Mouse (Mus musculus): Measurements from ENCODE around the gene Nfe2l3.

Gene Nfe2l3

DNA sequence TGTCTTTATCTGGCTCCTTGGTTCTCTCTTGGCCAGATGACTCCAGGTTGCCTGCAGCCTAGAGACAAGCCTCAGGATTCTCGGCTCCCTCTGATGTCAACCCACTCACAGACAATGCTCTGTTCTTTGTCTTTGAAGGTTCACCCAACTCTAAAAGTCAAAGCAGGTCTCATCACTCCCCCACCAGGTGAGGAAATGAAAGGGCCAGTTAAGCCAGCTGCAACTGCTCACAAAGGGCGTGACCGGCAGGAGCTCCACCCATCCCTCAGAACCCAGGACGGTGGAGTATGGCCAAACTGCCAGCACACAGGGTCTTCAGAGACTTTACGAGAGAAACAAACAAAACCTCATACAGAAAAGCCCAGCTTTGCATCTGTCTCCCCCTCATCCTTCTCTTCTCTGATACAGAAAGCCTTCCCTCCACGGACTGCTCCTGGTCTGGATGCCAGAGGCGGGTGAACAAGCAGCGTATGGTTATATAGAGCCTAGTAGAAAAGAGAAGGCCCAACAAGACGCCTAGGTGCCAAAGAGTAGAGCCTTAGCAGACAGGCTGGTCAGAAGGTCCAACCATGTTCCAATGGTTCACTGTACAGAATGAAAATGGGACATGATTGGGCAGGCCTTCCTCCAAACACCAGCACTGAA is 9.8 kb downstream of the Nfe2l3 start:
- no peak for DNase-seq (ENCODE audit: low read depth in 1 of 2, low spot score in 2 of 2)

DNA sequence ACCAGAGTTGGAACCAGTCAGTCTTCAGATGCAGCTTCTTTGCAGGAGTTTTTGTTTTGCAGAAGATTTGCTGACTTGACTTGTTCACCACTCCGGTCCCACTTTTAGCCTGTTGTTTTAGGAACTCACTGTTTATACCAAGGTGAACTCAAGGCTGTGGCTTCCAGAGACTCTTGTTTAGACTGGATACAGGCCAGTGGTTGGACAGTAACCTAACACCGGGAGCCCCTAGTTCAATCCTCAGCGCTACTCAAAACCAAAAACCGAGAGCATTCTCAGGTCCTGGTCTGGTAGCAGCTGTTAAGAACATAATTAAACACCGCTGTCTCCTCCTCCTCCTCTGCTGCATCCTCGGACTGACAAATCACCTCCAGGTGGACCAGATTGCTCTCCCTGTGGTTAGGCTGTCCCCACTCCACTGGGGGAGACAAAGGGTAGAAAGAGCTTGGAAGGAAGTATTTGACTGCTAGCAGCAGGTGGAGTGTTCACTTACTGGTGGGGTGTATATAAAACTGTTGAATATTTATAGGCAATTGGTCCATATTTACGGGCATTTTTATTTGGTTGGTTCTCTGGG is 20.5 kb downstream of the Nfe2l3 start:
- DNase-seq (ENCODE audit: low read depth in 1 of 2, low spot score in 2 of 2): no peak

DNA sequence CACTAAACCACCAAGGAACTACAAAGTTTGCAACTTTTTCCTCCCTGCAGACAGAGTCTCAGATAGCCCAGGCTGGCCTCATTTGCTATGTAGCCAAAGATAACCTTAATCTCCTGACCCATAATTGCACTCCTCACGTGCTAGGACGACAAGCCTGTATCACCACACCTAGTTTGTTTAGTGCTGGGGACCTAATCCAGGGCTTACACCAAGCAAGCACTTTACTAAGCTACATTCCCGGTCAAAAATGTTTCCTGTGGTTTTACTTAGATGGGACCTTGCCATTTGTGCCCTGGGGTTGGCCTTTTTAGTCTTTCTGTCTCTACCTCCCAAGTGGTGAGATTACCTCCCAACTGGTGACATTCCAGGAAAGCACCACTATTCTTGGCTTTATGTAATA is 22.5 kb downstream of the Nfe2l3 start:
- no peak for DNase-seq (ENCODE audit: low read depth in 1 of 2, low spot score in 2 of 2)

DNA sequence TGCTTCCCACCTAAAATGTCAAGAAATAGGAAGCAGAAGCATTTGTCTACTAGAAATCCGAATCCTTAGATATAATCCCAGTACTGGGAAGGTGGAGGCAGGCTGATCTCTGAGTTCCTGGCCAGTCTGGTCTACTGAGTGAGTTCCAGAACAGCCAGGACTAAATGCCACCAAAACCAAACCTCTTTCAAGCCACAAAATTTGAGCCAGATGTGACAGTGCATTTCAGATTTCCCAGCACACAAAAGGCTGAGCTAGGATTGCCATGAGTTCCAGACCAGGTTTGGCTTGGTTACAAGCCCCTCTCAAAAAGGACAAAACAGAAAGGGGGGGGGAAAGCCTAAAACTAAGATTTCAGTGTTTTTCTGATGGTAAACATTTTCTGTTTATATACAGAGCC is 23.7 kb downstream of the Nfe2l3 start:
- no peak for DNase-seq (ENCODE audit: low read depth in 1 of 2, low spot score in 2 of 2)

DNA sequence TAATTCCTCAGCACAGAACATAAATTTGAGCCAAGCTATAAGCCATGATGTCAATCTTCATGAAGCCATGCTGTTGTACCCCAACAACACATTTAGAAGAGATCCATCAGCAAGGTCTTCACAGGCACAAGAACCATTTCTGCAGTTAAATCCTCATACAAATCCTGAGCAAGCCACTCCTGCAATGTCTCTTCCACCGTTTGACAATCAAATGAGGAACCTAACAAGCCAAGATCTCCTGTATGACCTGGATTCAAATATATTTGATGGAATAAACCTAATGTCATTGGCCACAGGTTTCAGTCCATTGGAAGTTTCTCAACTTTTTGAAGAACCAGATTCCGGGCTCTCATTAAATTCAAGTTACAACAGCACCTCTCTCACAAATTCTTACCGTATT is 24.8 kb downstream of the Nfe2l3 start:
- DNase-seq (ENCODE audit: low read depth in 1 of 2, low spot score in 2 of 2): no peak

DNA sequence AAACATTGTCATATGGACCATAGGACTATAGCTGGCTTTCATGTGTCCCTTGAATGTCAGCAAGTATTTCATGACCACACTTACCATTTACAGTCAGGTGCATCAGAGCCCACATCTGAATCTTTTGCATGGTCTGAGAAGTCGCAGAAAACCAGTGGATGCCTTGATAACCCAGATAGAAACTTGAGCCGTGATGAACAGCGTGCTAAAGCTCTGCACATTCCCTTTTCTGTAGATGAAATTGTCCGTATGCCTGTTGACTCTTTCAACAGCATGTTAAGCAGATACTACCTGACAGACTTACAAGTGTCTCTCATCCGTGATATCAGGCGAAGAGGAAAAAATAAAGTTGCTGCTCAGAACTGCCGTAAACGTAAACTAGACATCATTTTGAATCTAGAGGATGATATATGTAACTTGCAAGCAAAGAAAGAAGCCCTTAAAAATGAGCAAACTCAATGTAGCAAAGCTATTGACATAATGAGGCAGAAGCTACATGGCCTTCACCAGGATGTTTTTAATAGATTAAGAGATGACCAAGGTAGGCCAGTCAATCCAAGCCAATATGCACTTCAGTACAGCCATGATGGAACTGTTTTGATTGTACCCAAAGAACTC is 25.4 kb downstream of the Nfe2l3 start:
- no peak for DNase-seq (ENCODE audit: low read depth in 1 of 2, low spot score in 2 of 2)

DNA sequence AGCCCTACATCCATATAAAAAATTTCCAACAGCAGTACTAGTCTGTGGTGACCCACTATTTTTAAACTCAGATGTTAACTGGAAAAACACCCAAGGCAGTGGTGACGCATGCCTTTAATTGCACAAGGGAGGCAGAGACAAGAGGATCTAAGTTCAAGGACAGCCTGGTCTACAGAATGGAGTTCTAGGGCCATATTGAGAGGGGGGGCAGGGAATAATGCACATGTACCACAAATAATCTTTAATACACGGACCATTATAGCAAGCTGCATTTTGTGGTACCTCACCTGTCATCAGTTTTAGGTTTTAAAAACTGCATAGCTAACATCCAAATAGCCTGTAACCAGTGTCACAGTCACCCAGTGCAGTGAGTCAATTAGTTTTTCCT is 26.4 kb downstream of the Nfe2l3 start:
- DNase-seq (ENCODE audit: low read depth in 1 of 2, low spot score in 2 of 2): no peak

DNA sequence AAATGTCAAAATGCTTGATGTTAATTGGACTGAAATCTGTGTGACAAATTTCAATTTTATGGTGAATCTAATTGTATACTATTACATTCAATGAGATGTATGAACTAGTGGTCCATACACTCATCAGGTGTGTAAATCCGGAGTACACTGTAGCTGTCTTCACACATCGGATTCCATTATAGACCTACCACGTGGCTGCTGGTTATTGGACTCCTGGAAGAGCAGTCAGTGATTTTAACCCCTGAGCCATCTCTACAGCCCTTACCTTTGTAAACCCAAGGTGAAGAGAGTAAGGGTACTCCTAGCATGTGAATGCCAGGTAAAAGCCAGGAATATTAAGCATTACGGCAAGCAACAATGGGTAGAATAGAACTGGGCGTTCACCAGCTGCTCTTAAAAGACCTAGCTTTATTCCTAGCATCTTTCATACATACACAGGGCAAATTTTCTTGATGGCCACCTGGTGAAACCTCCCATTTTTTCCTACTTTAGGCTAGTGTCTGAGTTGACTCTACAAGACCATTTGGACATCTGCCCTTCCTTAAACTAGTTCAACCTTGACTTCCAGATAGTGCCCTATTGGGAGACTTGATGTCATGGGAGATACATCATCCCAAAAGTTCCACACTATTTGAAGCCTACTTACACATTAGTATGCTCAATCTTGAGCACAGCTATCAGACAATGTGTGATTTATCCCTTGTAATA is 27.0 kb downstream of the Nfe2l3 start:
- no peak for DNase-seq (ENCODE audit: low read depth in 1 of 2, low spot score in 2 of 2)

DNA sequence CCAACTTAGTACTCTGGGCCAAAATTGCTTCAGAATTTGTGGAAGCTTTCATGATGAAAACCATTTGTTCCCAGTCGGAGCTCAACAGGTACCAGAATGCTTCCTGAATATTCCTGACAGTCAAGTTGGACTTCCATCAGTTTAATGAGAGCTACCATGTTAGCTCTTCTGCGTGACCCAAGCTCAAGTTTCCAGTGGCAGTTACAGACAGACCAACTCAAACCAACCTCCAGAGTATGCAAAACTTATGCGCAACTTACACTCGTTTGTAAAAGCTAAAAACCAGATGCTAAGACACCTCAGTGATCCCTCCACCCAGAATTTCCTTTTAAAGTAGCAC is 27.5 kb downstream of the Nfe2l3 start:
- DNase-seq (ENCODE audit: low read depth in 1 of 2, low spot score in 2 of 2): no peak

DNA sequence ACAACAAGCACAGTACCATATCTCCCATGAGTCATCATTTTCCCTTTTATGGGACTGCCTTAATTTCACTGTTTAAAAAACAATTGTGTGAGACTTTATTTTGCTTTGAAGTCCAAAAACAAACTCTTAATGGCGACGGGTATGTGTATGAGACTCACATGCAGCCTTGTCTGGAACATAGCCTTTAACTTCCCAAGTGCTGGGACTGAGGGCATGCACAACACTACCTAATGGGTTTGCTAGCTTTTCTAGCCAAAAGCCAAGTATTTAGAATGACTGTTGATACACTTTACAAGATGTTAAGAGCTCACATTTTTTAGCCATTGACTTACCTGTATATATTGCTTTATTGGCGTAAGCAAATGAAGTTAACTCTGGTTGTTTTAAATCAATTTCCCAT is 27.9 kb downstream of the Nfe2l3 start:
- no peak for DNase-seq (ENCODE audit: low read depth in 1 of 2, low spot score in 2 of 2)

DNA sequence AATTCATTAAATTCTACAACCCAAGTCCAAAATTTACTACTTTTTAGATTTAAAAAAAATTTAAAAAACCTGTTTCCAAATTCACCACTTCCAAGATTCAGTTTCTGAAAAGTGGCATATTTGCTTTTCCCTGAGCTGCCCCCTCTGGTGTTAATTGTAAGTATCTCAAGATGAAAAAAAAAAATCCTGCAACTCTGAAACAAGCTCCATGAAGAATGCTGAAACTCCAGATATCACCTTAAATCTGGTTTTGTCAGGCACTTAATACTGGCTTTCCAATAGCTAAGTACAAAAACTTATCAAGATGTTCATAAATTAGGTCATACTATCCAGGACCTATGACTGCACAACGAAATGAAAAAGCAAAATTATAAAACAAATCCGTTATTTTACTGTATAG is 35.2 kb downstream of the Nfe2l3 start:
- no peak for DNase-seq (ENCODE audit: low read depth in 1 of 2, low spot score in 2 of 2)

DNA sequence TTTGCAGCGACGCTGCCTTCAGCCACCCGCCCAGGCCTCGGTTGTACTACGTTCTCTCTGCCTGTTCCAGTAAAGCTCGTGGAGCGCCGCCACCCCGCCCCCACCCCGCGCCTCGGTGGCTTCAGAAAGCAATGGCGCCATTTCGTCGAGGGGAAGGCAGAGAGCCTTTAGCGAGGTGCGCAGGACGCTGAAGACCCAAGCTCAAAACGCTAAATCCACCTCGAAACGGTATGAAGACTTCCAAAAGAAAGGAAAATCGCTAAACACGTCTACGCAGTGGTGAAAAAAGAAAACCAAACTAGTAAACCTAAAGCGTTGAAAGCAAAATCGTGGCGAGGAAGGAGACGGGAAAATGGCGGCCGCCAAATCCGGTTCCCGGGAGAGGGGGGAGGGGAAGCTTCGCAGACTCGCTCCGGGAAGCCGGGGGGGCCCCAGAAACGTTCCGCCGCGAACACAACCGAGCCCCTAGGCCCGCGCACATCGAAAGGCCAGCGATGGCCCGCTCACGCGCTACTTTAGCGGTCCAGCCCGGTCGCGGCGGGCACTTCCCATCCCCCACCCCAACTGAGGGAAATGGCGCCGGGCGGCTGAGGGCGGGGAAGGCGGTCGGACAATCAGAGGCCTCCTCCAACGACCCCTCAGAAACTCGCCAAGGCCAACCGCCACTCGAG is 36.6 kb downstream of the Nfe2l3 start:
- peak in 1 of 2 experiments; percentile 60 for DNase-seq (ENCODE audit: low read depth in 1 of 2, low spot score in 2 of 2)

DNA sequence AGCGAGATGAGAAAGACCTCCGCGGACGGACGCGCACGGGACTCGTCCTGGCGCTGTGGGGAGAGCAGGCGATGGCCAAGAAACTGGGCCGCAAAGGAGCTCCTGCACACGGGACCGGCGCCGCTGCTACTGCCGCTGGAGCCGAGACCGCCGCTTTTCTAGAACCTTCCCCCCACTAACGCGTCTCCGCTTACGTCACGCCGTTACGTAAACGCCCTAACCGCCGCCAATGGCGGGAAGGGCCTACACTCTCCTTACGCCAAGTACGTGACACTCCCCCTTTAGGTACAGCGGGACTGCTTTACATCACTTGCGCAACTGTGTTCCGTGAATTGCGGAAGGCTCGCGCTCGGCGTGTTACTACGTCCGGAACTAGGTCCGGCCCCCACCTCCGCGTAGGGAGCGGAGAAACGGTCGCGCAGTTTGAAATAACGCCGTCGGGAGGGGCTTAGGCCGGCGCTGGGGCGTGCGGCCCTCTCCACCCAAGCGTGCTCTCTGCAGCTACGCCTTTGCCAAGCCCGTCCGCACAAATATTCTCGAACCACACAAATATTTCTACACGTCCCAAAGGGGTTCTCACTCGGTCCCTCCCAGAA is 37.3 kb downstream of the Nfe2l3 start, which contains the start of gene Hnrnpa2b1:
Gene Hnrnpa2b1, minus strand, starts transcription at position 180 of the 596 bp plus-strand sequence.
- peak; percentile 98 to 99 for DNase-seq (ENCODE audit: low read depth in 1 of 2, low spot score in 2 of 2)

DNA sequence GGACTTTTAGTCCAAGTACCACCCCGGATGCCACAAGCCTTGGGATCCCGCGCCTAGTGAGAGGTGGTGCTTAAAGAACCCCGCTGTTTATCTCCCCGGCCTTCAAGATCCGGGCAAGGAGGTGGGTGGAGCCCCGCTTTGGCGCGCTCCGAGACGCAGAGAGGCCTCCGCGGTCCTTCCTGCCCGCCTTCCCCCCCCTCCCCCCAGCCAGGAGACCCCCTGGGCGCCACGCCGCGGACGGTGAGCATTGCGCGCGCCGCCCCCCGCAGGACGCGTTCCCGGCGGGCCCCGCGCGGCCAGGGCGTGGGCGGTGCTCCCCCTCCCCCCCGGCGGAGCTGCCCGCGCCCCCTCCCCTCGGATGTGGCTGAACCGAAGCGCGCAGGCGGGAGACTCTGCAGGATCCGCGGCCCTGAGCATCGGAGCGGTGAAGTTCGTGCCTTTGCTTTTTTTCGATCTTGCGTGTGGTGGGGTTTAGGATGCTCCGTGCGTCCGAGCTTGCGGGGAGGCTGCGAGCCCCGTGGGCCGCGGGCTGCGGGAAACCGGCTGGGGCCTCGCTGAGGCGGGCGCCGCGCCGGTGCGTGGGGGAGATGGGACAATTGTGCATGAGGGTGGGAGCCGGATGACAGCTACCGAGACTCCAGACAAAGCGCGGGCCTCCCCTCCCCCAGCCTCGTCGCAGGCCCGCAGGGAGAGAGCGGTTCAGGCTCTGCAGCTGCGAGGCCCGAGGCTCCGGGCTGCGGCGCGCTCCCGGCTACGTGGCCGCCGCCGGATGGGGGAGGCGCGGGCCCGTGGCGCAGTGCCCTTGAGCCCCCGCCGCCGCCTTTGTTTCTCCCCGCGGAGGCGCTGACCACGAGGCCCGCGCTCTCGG is 38.1 kb downstream of the Nfe2l3 start, which contains the start of gene Cbx3:
Gene Cbx3, plus strand, starts transcription at position 50 of the 868 bp plus-strand sequence.
- DNase-seq (ENCODE audit: low read depth in 1 of 2, low spot score in 2 of 2): peak in 1 of 2 experiments; percentile 15

DNA sequence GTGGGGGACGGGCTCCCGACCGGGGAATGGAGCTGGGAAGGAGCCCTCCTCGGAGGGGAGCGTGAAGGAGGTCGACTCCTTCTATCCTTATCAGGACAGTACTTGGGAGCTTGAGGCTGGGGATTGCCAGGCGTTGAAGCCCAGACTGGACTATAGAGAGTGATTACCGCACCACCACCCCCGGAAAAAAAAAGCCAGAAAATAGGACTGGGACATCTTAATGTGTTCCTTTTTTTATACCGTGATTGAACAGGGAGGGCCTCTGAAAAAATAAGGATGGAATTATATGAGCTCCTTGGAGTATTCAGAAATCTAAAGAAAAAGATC is 38.7 kb downstream of the Nfe2l3 start:
- no peak for DNase-seq (ENCODE audit: low read depth in 1 of 2, low spot score in 2 of 2)

DNA sequence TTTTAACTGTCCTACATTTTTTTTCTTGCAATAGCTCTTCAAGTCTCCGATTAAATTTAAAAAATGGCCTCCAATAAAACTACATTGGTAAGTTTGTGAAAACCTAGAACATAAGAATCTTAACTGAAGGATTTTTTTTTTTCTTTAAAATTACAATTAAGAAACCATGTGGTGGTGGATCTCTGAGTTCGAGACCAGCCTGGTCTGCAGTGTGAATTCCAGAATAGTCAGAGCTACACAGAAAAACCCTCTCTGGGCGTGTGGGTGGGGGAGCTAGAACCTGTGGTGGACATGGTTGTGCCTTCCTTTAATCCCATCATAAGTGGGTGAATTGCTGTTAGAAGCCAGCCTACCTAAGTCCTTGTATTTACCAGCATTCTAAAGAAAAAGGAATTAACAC is 39.3 kb downstream of the Nfe2l3 start:
- no peak for DNase-seq (ENCODE audit: low read depth in 1 of 2, low spot score in 2 of 2)

DNA sequence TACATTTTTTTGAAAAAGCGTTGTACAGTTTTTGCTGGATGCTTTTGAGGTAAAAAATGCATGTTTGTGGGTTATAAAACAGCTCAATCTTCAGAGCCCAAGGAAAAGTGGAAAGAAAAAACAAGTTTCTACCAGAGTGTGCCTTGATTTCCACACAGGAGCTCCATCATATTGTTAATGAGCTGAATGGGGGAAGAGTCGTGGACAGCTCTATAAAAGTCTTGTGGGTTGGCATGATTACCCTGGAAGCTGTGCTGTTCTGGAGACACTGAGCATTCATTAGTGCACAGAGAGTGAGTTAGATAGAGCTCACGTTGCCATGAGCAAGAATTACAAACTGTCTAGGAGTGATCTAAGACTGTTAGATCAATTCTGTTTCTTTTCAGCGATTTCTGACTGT is 39.7 kb downstream of the Nfe2l3 start:
- DNase-seq (ENCODE audit: low read depth in 1 of 2, low spot score in 2 of 2): no peak

DNA sequence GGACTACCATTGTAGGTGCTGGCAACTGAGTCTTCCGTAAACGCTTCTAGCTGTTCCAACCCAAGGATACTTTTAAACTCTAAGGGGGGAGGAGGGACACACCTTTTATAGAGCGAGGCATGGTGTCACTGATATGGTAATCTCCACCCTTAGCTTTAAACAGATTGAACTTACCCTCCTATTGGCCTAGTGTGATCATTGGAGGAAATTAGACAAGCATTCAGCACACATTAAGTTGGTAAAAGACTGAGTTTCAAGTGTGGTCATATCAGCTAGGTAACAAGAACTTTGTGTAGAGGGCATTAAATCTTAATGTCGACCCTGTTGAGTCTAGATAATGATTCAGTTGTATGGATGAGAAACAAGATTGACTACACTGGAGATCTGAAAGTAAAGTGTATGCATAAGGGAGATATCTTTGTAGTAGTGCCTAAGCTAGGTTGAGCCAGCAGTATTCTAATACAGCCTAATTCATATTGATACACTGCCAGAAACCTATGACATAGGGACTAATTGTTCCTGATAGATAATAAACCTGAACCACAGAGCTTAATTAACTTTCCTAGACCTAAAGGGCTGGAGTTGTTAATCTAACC is 46.8 kb downstream of the Nfe2l3 start:
- no peak for DNase-seq (ENCODE audit: low read depth in 1 of 2, low spot score in 2 of 2)

DNA sequence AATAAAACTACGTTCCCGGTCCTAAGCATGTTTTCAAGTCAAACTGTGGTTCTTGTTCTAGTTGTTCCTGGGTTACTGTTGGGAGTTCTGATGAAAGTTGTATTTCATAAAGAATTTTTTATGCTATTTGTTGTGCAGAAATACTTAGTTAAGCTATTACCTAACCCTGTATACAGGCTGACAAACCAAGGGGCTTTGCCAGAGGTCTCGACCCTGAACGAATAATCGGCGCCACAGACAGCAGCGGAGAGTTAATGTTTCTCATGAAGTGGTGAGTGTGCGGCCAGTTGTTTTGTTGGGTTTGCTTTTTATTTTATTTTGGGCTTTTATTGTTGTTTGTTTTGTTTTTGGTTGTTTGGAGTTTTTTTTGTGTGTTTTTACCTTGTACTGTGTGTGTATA is 49.1 kb downstream of the Nfe2l3 start:
- no peak for DNase-seq (ENCODE audit: low read depth in 1 of 2, low spot score in 2 of 2)

DNA sequence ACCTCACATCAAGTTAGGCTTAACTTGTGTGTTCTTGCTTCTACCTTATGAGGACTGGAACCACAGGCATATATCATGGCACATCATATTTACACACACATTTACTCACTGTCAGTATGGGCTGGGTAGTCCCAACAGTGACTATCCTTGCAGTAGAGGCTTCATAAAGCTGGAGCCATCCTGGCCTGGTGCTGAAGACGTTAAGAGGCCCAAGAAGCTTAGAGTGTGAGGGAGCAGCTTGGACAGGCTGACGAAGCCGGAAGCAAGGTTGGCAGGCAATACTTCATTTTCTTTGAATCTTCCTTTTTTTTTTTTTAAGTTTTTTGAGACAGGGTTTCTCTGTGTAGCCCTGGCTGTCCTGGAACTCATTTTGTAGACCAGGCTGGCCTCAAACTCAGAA is 51.4 kb downstream of the Nfe2l3 start:
- no peak for DNase-seq (ENCODE audit: low read depth in 1 of 2, low spot score in 2 of 2)
